Mouse (Mus musculus): ENCODE data around the gene Slpi. TPM values are rescaled to one million over a fixed set of nuclear protein-coding genes. Genes with fewer than 3 reads are reported as not detected.

The Slpi gene
- polyA plus RNA-seq (2015; fragmentation: Nextera tagmentation; extraction: Ambion mirVana): 3.2 and 3.8 TPM in 2 replicates

- H3K4me3 ChIP-seq: peak within 1 kb of the TSS; percentile 49
- H3K27ac ChIP-seq: peak within 1 kb of the TSS; percentile 88
- peak within 1 kb of the TSS; percentile 65 for H3K9ac ChIP-seq
- H3K27me3 ChIP-seq: peaks cover 38% of the 10 kb centered on the region
- H3K9me3 ChIP-seq: 0 out of 2 replicates have a peak, but pooled peaks cover 3% of the 10 kb centered on the region
- peak; percentile 55 for ATAC-seq (ENCODE audit: low FRiP score, low read depth)
- peak within 1 kb of the TSS; percentile 72 for H3K4me2 ChIP-seq (replicated peaks)
- under 1% methylated on average over 17 of the region's 17 CpGs for WGBS
- peaks cover 17% of the 10 kb centered on the region for H3K36me3 ChIP-seq
- H3K4me1 ChIP-seq: peaks cover 37% of the 10 kb centered on the region
These were observed at the start of gene Slpi for GRCm38 (mm10) chr2:164389020-164389419. Gene Slpi (minus strand): TSS chr2:164389095.

- Histone ChIP-seq H3K27ac (no peak overlapping the region), H3K4me1 (peaks cover 92% of the 10 kb centered on the region), H3K9ac (no peak overlapping the region), H3K4me2 (replicated peaks) (no peak overlapping the region), H3K4me3 (no peak overlapping the region), H3K36me3 (no peaks in the 10 kb centered on the region), H3K9me3 (no peaks in the 10 kb centered on the region), H3K27me3 (peaks cover 7% of the 10 kb centered on the region; the same call in 1 of the 2 replicates)
- WGBS: 40% methylated on average over 8 of the region's 8 CpGs
- ATAC-seq (ENCODE audit: low FRiP score, low read depth): no peak
These were observed 49.4 kb upstream of the Slpi start for GRCm38 (mm10) chr2:164438257-164438656.

- Histone ChIP-seq H3K4me1 (peaks cover 96% of the 10 kb centered on the region), H3K4me3 (no peak overlapping the region), H3K27ac (no peak overlapping the region), H3K36me3 (no peaks in the 10 kb centered on the region), H3K27me3 (peaks cover 7% of the 10 kb centered on the region; the same call in 1 of the 2 replicates), H3K4me2 (replicated peaks) (no peak overlapping the region), H3K9me3 (no peaks in the 10 kb centered on the region), H3K9ac (no peak overlapping the region)
- ATAC-seq (ENCODE audit: low FRiP score, low read depth): no peak
- 37% methylated on average over 6 of the region's 6 CpGs for WGBS
These were observed 48.8 kb upstream of the Slpi start for GRCm38 (mm10) chr2:164437710-164438109.

- Histone ChIP-seq H3K4me3 (no peak overlapping the region), H3K36me3 (no peaks in the 10 kb centered on the region), H3K4me1 (peaks cover 99% of the 10 kb centered on the region), H3K9me3 (no peaks in the 10 kb centered on the region), H3K27ac (peak overlapping the region; percentile 63), H3K4me2 (replicated peaks) (peak overlapping the region; percentile 33; the same call in 1 of the 2 replicates), H3K9ac (peak overlapping the region; percentile 9; the same call in 1 of the 2 replicates), H3K27me3 (peaks cover 7% of the 10 kb centered on the region; the same call in 1 of the 2 replicates)
- 0 out of 2 replicates have a peak, but pooled peaks have one; percentile 17 for ATAC-seq (ENCODE audit: low FRiP score, low read depth)
- WGBS: 57% methylated on average over 3 of the region's 3 CpGs
These were observed 48.1 kb upstream of the Slpi start for GRCm38 (mm10) chr2:164436961-164437360.

- Histone ChIP-seq H3K9ac (peak overlapping the region; percentile 9; the same call in 1 of the 2 replicates), H3K4me1 (peaks cover 99% of the 10 kb centered on the region)
- no peak for ATAC-seq (ENCODE audit: low FRiP score, low read depth)
These were observed 47.5 kb upstream of the Slpi start for GRCm38 (mm10) chr2:164436215-164436913.

GRCm38 (mm10) chr2:164435216-164436090, 46.6 kb upstream of the Slpi start:
- 33% methylated on average over 5 of the region's 5 CpGs for WGBS
- no peak for ATAC-seq (ENCODE audit: low FRiP score, low read depth)
- Histone ChIP-seq H3K4me1 (peaks cover 99% of the 10 kb centered on the region), H3K4me2 (replicated peaks) (no peak overlapping the region), H3K4me3 (no peak overlapping the region), H3K9ac (no peak overlapping the region), H3K9me3 (no peaks in the 10 kb centered on the region), H3K27ac (peak overlapping the region; percentile 2; the same call in 1 of the 2 replicates), H3K36me3 (no peaks in the 10 kb centered on the region), H3K27me3 (no peaks in the 10 kb centered on the region)

More at GRCm38 (mm10) chr2:164436215-164436913, 47.5 kb upstream of the Slpi start:
- Histone ChIP-seq H3K27me3 (peaks cover 3% of the 10 kb centered on the region; the same call in 1 of the 2 replicates), H3K27ac (peak overlapping the region; percentile 63), H3K36me3 (no peaks in the 10 kb centered on the region), H3K4me2 (replicated peaks) (peak overlapping the region; percentile 33), H3K9me3 (no peaks in the 10 kb centered on the region), H3K4me3 (no peak overlapping the region)
- WGBS: 15% methylated on average over 8 of the region's 8 CpGs

- H3K27ac ChIP-seq: no peak overlapping the region
- no peak overlapping the region for H3K4me3 ChIP-seq
- H3K27me3 ChIP-seq: 0 out of 2 replicates have a peak, but pooled peaks cover 3% of the 10 kb centered on the region
- peaks cover 94% of the 10 kb centered on the region for H3K4me1 ChIP-seq
- no peaks in the 10 kb centered on the region; the same call in 1 of the 2 replicates for H3K36me3 ChIP-seq
- ATAC-seq (ENCODE audit: low FRiP score, low read depth): no peak
- 40% methylated on average over 3 of the region's 3 CpGs for WGBS
- no peak overlapping the region for H3K9ac ChIP-seq
- H3K4me2 ChIP-seq (replicated peaks): no peak overlapping the region
- no peaks in the 10 kb centered on the region for H3K9me3 ChIP-seq
These were observed 45.8 kb upstream of the Slpi start for GRCm38 (mm10) chr2:164434681-164435080.

- Histone ChIP-seq H3K9ac (0 out of 2 replicates have a peak overlapping the region, but pooled peaks have one; percentile 4), H3K4me3 (no peak overlapping the region), H3K4me1 (peaks cover 81% of the 10 kb centered on the region), H3K36me3 (peaks cover 13% of the 10 kb centered on the region), H3K27ac (peak overlapping the region; percentile 56), H3K9me3 (no peaks in the 10 kb centered on the region), H3K27me3 (0 out of 2 replicates have a peak, but pooled peaks cover 10% of the 10 kb centered on the region), H3K4me2 (replicated peaks) (peak overlapping the region; percentile 36)
- 71% methylated on average over 9 of the region's 9 CpGs for WGBS
- ATAC-seq (ENCODE audit: low FRiP score, low read depth): no peak
These were observed 44.5 kb upstream of the Slpi start for GRCm38 (mm10) chr2:164433278-164433895.

- 23% methylated on average over 22 of the region's 22 CpGs for WGBS
- H3K4me1 ChIP-seq: peaks cover 75% of the 10 kb centered on the region
- peak; percentile 21; the same call in 1 of the 2 replicates for ATAC-seq (ENCODE audit: low FRiP score, low read depth)
These were observed 43.8 kb upstream of the Slpi start for GRCm38 (mm10) chr2:164432541-164433191.

GRCm38 (mm10) chr2:164431676-164432465, 43.0 kb upstream of the Slpi start:
- WGBS: 56% methylated on average over 9 of the region's 9 CpGs
- Histone ChIP-seq H3K9ac (no peak overlapping the region), H3K27me3 (0 out of 2 replicates have a peak, but pooled peaks cover 10% of the 10 kb centered on the region), H3K4me1 (peaks cover 67% of the 10 kb centered on the region), H3K4me3 (no peak overlapping the region), H3K9me3 (no peaks in the 10 kb centered on the region), H3K4me2 (replicated peaks) (peak overlapping the region; percentile 36; the same call in 1 of the 2 replicates), H3K27ac (peak overlapping the region; percentile 56), H3K36me3 (peaks cover 28% of the 10 kb centered on the region)
- no peak for ATAC-seq (ENCODE audit: low FRiP score, low read depth)

More at GRCm38 (mm10) chr2:164432541-164433191, 43.8 kb upstream of the Slpi start:
- Histone ChIP-seq H3K4me2 (replicated peaks) (peak overlapping the region; percentile 36), H3K36me3 (peaks cover 20% of the 10 kb centered on the region), H3K27me3 (0 out of 2 replicates have a peak, but pooled peaks cover 10% of the 10 kb centered on the region), H3K4me3 (no peak overlapping the region), H3K27ac (peak overlapping the region; percentile 56), H3K9ac (peak overlapping the region; percentile 27; the same call in 1 of the 2 replicates), H3K9me3 (no peaks in the 10 kb centered on the region)

Data from limb, embryonic 13.5 days (tissue).